Mouse (Mus musculus) heart, postnatal 14 days (tissue): ENCODE results near the gene Mpp4. TPM values are rescaled to one million over a fixed set of nuclear protein-coding genes. Genes with fewer than 3 reads are reported as not detected.

ENCODE experiments used
- DNase-seq, 2 experiments: peaks; one replicate each; pipeline ENCODE4 v3.0.0; 2021 to 2022
- intact Hi-C: fragments of 180-260 bp; cut with DNase I; formaldehyde crosslinking; loops from one replicate; pipeline ENCODE4 v1.15.1; 2025
- long read RNA-seq, 2 experiments: library from polyadenylated mRNA; stranded (forward); transcript quantifications; one replicate each; pipeline ENCODE4 v2.0.0; 2021
- total RNA-seq, 2 experiments: library from RNA; stranded (reverse); gene quantifications; 2 replicates each; pipeline ENCODE4 v1.2.3; 2021

The Mpp4 gene
- under 1 TPM in 1 of 2 experiments, not detected in 1; 0.12 TPM for total RNA-seq
- long read RNA-seq, experiment 1 = 0 reads
- long read RNA-seq, experiment 2 = 0 reads

DNA sequence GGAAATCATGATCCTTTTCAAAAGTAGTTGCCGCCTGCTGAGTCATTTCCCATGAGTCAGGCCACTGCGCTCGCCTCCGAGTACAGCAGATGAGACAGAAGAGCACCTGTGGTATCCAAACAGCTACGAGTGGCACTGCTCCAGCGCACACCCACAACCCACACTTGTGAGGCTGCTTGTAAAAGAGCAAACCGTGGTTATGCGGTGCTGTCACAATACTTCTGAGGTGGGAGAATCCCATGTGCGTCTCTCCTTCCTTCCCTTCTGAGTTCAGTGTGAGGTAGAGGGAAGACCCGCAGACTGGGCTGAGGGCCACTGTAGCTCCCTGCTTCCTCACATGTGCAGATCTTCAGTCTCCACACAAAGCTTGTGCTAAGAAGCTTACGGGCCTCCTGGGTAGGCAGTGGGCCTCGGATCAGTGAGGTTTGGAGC lies at the start of gene Mpp4:
TSS of gene Mpp4 (minus strand) at position 360 of the 432 bp plus-strand sequence.
- intact Hi-C loops = no loop called here
- no peak for DNase-seq

DNA sequence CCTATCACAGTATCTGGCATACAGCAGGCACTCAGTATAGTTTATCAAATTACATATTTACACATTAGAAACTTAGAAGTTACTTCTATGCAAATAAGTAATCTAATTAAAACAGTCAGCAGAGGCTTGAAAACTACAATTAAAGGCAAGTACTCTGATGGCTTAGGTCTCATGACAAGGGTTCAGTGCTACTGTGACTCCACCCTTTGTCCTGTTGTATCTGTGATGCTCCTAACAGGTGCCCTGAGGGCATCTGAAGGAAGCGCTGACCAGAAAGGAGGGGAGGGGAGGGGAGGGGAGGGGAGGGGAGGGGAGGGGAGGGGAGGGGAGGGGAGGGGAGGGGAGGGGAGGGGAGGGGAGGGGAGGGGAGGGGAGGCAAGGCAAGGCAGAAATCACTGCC lies 49.8 kb upstream of the Mpp4 start:
- intact Hi-C loops = no loop called here
- DNase-seq = no peak

DNA sequence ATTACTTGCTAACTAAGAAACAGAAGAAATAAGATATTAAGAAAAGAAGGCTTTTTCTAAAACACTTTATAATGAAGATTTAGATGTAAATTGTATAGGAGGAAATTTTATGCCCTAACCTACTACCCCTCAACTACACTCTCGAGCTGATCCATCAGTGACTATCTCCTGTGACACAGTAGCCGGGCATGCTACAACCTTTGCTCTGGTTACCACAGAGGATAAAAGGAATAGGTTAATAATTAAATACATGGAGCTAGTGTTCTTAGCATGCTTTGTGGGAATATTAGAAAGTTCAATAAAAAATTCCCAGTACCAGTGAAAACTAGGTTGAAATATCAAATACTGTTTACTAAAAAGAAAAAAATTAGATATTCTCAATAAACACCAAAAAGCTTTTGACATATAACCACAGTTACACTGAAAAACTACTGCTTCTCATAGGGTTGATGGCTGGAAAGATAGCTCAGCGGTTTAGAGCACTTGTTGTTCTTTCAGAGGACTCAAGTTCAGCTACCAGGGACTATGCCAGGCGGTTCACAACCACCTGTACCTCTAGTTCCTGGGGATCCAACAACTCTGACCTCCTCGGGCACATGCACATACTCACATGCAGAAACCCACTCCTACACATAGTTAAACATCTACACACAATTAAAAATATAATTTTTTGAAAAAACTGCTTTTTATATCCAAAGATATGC lies 49.0 kb upstream of the Mpp4 start:
- DNase-seq = no peak
- intact Hi-C loops = no loop called here

DNA sequence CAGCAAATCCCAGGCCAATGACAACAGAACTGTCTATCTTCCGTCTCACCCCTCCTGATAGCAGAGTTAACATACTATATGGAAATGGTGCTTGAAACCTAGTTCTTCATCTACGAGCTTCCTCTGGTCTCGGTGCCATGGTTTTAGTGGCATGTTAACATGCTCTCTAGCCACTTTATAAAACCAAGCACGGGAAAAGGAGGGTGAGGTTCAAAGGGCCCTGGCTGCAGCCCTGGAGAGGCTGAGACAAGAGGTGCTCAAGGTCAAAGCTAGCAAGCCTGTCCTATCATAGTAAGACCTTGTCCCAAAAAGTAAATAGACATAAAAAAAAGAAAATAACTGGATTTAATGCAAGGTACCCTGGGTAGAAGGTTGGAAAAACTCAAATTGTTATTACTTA lies 48.5 kb upstream of the Mpp4 start:
- DNase-seq = no peak
- intact Hi-C loops = no loop called here

DNA sequence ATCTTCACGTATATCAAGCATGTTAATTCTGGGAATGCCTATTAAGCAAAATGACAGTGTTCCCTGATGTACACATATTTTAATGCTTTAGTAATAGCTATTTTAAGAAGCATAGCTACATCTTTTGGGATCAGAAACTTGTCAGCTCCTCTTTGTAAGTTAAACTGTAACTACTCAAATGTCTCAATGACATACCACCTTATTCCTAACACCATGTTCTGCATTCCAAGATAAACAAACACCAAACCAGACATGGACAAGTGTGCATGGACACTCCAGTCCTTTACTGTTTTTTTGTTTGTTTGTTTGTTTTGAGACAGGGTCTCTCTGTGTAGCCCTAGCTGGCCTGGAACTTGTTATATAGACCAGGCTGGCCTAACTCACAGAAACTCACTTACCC lies 45.1 kb upstream of the Mpp4 start:
- no peak for DNase-seq
- intact Hi-C loops = no loop called here

DNA sequence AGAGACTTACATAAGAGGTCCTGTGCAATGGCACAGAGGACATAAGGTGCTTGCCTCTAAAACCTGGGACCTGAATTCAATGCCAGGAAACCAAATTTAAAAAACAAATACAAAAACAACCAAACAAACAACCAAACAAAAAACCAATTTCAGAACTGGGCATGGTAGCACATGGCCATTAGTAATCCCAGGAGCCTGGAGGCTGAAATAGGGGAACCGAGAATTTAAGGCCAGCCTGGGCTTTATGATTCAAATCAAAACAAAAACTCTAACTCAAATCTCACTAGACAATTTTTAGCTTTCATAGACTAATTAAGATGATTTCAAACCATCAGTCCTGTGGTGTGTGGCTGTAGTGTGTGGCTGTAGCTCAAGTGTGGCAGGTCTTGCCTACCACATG lies 41.3 kb upstream of the Mpp4 start:
- intact Hi-C loops = no loop called here
- DNase-seq = no peak

DNA sequence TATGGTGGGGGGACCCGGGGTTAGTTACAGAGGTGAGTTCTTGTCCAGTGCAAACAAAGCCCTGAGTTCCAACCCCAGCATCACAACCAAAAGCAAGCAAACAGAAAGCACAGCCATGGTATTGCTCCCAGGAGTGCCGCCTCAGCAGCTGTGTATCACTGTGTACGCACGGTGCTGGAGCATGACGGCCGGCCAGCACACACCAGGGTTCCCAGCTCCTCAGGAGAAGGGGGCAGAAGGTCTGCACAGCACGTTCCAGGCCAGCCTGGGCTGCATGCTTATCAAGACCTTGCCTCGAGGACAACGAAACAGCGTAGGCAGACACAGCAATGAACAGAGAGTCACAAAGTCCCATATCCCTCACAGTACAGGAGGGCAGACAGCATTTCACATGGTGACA lies 39.2 kb upstream of the Mpp4 start:
- no peak for DNase-seq
- intact Hi-C loops = no loop called here

DNA sequence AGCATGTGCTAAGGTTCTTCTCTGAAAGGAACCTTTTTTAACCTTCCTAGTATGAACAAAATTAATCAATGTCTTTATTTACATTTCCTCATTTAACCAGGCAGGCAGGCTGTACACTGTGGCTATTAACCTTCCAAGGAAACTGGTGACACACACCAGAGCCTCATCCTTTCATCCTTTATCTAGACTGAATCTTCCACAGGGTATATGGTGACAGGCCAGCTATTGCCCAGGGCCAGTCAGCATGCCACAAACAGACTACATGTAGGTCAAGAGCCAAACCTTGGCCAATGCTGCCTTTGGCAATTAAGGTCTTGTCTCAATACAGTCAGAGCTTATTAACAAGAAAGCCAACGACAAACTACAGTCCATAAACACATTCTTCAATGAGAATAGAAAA lies 38.4 kb upstream of the Mpp4 start:
- intact Hi-C loops = no loop called here
- no peak for DNase-seq

DNA sequence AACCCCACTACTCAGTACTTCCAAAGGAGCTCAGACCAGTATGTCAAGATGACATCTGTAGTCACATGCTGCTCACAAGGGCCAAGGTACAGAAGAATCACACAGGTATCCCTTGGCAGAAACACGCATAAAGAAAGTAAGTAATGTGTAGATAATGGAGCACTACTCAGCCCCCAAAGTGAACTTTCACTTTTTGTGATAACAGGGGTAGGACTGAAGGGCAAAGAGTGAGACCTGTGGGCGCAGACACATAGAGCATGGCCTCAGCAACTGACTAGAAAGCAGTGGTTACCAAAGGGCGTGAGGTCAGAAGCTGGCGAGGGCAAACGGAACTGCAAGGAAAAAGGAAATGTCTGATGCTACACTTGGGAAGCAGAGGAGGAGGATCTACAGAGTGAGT lies 37.8 kb upstream of the Mpp4 start:
- intact Hi-C loops = no loop called here
- no peak for DNase-seq

DNA sequence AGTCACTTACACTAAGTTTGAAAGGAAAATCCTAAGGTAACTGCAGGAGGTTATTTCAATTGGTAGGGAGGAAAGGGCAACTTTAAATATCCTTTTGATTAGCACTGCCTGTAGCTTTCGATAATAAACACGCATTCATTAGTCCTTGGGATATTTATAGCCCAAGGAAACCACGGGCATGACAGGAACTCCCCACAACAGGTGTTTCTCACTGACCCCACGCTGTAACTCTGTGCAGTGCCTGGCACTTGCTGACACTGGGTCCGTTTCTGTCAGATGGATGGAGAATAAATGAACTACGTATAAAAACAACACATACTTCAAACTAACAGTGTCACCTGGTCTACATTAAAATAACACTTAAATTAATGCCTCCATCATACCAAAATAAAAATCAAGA lies 31.8 kb upstream of the Mpp4 start:
- no peak for DNase-seq
- intact Hi-C loops = no loop called here

DNA sequence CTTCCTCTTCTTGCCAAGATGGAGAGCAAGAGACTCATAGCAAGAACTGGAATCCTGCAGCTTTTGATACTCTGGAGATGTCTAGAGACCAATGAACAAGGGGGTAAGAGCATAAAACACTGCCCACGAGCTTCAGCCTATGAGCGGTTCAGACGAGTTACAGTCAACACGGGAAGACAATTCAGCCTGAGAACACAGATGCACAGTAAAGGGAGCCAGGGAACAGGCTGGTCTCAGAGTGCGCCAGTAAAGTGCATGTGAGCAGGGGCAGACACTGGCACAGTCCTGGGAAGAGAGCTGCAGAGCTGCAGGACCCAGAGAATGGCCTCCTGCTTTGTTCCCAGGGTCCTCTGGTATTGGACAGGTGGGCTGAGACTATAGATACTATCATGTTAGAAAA lies 24.6 kb upstream of the Mpp4 start:
- intact Hi-C loops = no loop called here

DNA sequence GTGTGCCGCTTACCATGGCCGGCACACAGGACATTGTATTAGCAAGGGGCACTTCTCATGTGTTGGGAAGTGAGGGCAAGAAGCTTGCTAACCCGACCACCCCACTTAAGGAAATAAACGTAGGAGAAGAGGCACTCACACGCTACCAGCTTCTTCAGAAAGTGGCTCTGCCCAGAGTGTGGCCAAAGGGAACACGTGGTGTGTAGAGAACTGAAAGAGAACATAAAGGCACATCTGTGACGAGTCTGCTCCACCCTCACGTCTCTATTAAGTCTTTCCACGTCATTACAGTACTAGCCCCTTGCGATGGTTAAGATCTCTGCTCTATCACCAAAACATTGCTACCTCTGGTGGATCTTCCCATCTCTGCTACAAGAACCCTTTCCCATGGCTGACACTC lies 23.1 kb upstream of the Mpp4 start:
- DNase-seq = no peak
- intact Hi-C loops = no loop called here

More for the DNA sequence above, 24.6 kb upstream of the Mpp4 start:
- DNase-seq = no peak

DNA sequence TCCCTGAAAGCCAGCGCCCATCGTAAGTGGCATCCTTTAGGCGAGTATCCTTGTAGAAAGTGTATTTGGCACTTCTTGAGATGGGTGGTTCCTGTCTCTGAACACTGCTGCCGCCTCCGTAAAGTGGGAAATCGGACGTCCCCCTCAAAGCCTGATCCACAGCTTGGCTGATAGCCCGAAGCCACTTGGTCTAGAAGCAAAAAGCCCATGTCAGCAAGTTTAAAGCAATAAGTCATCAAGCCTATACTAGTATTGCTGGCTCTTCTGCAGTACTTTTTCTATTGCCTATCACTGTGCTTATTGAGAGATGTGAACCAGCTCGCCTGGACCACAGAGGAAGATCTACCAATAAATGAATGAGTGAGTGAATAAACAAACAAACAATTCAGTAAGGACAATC lies 22.2 kb upstream of the Mpp4 start:
- intact Hi-C loops = no loop called here

DNA sequence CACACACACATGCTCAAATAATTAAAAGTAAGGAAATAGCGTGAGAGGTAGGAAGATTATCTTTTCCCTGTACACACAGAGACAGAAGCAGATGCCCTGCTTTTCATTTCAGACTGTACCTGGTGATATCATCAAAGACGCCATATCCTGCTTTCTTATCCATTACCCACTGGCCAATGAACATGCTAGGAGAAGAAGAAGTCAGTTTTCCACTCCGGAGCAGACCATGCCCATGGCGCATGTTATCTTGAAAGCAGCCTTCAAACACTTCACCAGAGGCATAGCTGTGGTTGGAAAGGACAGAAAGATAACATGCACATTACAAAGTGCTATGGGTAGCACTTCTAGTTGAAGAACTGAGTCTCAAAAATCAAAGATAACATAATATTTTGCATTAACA lies 19.9 kb upstream of the Mpp4 start:
- DNase-seq = no peak
- intact Hi-C loops = no loop called here

More for the DNA sequence above, 22.2 kb upstream of the Mpp4 start:
- DNase-seq = no peak

DNA sequence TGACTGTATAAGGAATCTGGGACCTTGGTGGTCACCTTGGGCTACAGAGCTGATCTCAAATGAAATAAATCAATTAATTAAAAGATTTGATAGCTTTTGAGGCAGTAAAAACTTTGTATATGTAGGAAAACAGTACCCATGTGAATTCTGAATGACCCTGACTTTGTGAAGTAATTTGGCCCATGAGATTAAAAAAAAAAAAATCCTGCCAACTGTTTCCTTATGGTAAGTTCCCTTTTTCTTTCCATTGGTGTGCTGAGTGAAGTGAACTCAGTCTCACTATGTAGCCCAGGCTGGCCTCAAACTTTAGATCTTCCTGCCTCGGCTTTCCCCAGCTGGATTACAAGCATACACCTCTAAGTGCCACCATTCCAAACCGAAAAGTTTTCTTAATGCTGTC lies 19.2 kb upstream of the Mpp4 start:
- intact Hi-C loops = no loop called here
- no peak for DNase-seq

DNA sequence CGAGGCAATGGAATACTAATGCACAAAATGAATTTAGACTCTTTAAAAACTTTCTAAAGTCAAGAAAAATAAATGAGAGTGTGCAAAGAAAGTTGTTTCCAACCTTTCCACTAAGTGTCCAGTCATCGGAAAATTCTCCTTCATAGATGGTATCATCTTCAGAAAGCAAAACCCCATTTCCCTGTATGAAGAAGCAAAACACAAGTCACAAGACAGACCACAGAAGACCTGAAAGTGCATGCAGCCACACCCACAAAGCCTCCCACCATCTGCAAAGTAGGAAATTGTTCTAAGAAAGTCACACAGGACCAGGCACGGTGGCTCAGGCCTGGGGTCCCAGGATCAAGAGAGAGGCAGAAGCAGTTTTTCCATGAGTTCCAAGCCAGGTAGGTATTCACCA lies 16.8 kb upstream of the Mpp4 start:
- intact Hi-C loops = no loop called here
- DNase-seq = no peak

DNA sequence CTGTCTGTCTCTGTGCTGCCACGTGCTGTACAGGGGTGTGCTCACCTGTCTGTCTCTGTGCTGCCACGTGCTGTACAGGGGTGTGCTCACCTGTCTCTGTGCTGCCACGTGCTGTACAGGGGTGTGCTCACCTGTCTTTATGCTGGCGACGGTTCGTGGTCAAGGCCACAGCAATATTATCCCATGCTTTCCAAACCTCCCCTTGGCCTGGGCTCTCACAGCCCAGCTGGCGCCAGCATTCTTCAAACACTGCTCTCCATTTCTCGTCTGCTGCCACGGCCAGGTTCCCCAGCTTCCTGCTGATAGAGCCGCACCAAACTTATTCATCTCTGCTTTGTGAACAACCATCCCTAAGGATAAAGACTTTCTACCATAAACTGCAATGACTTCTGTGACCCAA lies 15.2 kb upstream of the Mpp4 start:
- no peak for DNase-seq
- intact Hi-C loops = no loop called here

DNA sequence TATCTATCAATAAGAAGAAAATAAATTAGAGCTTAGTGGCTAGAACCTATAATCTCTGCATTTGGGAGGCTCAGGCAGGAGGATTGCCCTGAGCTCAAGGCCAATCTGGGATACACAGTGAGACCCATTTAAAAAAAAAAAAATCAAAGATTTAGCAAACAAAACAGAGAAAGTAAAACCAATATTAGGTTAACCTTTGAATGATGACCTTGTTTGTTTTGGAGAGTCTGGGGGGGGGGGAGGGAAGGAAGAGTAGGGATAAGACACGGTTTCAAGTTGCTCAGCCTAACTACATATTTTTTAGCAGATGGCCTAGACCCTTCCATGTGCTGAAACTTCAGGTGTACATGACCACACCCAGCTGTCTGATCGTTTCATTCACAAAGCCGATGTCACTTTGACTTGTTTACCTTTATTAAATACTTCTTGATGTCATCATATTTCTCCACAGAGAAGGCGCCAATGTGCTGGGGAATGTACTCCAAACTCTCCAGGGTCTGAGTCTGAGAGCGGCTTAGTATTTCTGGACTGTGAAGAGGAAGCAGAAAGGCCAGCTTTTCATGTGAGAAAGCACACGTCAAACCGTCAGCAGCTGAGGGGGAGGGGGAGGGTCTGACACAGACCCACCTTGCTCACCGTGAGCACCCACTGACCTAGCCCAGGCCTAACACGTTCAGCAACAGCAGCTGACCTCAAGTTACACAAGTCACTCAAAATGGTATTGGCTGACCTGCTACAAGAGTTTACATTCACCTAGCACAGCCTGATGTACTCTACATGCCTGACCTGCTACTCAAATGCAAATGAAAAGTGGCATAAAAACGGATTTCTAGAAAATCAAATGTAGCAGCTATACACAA lies 11.6 kb upstream of the Mpp4 start:
- intact Hi-C loops = no loop called here
- no peak for DNase-seq

DNA sequence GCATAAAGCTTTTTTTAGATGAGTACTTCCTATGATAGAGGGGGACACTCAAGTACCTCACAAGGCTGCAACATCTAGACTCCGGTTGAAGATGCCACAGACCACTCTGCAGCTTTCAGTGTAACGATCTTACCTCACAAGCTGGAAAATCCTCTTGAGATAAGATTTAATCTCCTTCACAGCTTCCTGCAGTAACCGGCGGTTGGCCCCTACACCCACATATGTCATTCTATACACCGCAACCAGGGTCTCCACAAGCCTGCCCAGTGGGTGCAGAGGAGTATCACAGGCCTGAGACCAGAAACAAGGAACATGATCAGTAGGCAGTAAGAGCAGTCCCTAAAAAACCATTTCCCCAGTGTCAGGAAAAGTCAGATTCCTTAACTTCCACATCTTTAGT lies 9.8 kb upstream of the Mpp4 start:
- DNase-seq = no peak
- intact Hi-C loops = no loop called here

DNA sequence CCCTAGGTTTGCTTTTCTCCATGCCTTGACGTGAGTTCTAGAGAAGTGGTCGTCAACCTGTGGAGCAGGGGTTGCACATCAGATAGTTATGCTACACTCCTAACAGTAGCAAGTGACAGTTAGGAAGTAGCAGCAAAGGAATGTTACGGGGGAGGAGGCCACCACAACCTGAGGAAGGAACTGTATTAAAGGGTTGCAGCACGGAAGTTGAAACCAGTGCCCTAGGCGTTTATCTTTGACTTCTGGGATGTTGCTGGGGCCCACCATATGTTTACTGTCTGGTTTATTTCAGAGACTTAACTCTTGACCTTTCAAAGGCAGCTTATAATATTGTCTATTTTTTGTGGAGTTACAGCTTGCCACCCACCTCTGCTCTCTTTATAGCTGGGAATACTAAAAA lies 8.7 kb upstream of the Mpp4 start:
- intact Hi-C loops = no loop called here
- no peak for DNase-seq

DNA sequence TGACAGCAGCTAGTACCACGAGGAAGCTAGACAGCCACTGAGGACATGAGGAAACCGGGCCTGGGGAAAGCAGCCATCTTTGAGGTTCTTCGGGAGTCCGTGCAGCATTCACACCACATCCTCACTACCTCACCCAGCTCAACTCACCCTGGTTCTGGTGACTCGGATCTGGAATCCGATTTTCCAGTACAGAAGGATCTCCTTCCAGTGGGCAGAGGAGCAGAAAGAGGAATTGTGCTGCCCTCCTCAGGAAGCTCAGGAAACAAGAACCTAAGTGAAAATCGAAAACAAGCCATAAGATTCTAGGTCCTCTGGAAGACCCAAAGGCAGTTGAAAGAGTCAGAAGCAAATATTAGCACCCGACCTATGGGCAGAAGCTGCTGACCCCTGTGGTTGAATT lies 7.1 kb upstream of the Mpp4 start:
- DNase-seq = no peak
- intact Hi-C loops = no loop called here

DNA sequence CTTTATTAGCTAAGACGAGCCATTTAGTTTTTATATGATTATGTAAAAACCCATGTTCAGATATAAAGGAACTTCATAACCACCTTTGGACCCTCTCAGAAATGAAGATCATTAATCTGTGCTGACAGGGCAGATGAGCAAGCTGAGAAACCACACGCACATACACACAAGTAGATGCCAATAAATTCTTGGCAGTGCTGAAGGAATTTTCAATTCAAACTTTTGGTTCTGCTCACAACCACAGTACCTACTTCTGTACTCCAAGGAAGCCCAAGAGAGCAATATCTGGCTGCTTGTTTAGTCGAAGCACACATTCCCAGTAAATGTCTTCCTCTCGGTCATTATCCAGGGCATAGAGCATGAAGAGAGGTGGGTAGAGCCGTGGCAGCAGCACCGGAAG lies 6.4 kb upstream of the Mpp4 start:
- intact Hi-C loops = no loop called here
- no peak for DNase-seq
